Mouse (Mus musculus) bone marrow, adult 2 months (tissue): ENCODE data around the gene Pecam1.

Source experiments
- CTCF ChIP-seq: fragments of 200-500 bp; IDR thresholded peaks from 2 replicates; pipeline ENCODE4 v1.5.1; 2011; ENCODE audit warnings: low read length, control low read depth; ENCODE audit not compliant: control insufficient read depth, insufficient read depth
- POLR2A ChIP-seq: fragments of 200-500 bp; IDR thresholded peaks from 2 replicates; pipeline ENCODE4 v1.6.1; 2011; ENCODE audit warnings: low read depth, mild to moderate bottlenecking, control low read depth, low read length, borderline replicate concordance; ENCODE audit not compliant: control insufficient read depth

GRCm38 (mm10) chr11:106742388-106742841 is 8.0 kb downstream of the Pecam1 start:
- TF ChIP-seq CTCF (no peak), POLR2A (no peak)
